Mouse (Mus musculus) macrophage (primary cell): ENCODE results near the gene Exoc6b. TPM values are rescaled to one million over a fixed set of nuclear protein-coding genes. Genes with fewer than 3 reads are reported as not detected.

Experiments used
- H3K27ac ChIP-seq: fragments of 350-480 bp; formaldehyde crosslinking; 2 replicates; pipeline ENCODE4 v1.9.0; 2021
- H3K36me3 ChIP-seq: fragments of 350-480 bp; formaldehyde crosslinking; 2 replicates; pipeline ENCODE4 v1.9.0; 2021; ENCODE audit errors: inconsistent target
- H3K4me3 ChIP-seq: fragments of 350-480 bp; formaldehyde crosslinking; 2 replicates; pipeline ENCODE4 v1.9.0; 2021; ENCODE audit errors: inconsistent target
- H3K79me2 ChIP-seq: fragments of 350-480 bp; formaldehyde crosslinking; 2 replicates; pipeline ENCODE4 v1.9.0; 2021; ENCODE audit errors: inconsistent target
- WGBS: methylation state at CpG from one replicate; pipeline ENCODE4 v1.1.7; 2026; ENCODE audit warnings: inconsistent platforms; ENCODE audit not compliant: missing documents; 5-methylcytosine and 5-hydroxymethylcytosine counted together
- polyA plus RNA-seq: library from polyadenylated mRNA; stranded (reverse); fragments of 250-400 nt; gene quantifications from 3 replicates; pipeline ENCODE4 v1.2.4, GENCODE M21; 2018; ENCODE audit warnings: inconsistent platforms

Exoc6b gene
- polyA plus RNA-seq, 1 experiment from 2014 or later = 16.1 TPM

DNA sequence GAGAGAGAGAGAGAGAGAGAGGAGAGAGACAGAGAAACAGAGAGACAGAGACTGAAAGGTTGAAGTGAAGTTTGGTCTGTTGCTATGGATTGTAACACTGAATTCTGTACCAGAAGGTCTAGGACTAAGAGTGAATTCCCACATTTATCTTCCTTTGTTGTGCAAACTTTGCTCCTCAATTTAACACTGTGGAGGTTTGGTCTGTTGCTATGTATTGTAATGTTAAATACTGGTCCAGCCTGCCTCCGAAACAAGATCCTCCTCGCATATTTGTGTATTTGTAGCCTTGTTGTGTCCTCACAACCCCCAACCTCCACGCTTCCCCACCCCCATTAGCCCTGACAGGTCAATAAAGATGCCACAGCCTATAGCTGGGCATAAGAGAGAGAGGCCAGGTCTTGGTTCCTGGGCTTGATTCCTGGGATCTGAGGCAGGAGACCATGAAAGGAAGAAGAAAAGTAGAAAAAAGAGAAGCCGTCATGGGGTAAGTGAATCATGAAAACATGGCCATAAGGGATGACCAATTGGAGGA lies 24.6 kb downstream of the Exoc6b start:
- WGBS = 91% methylated on average over 4 of the region's 4 CpGs
- Histone ChIP-seq H3K27ac (no peak overlapping the region), H3K4me3 (no peak overlapping the region), H3K36me3 (no peaks in the 10 kb centered on the region), H3K79me2 (peaks cover 18% of the 10 kb centered on the region; the same call in 1 of the 2 replicates)

DNA sequence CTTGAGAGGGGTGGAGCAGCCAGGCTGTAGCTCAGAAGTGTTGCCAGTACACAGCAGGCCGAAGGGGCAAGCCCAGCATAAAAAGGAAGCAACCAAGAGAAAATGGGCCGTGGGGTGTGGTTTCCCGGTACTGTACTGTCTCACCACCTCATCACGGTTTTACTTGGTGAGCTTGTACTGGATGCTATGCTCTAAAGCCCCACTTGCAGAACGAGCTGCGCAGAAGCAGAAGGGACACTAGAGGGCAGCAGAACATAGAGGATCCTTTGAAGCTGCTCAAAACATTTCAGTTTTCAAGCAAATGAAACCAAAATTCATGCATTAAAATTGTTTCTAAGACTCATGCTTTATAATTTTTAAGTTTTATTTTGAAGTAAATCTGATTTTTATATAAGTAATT lies 31.6 kb downstream of the Exoc6b start:
- Histone ChIP-seq H3K4me3 (no peak overlapping the region), H3K36me3 (no peaks in the 10 kb centered on the region), H3K27ac (no peak overlapping the region), H3K79me2 (peaks cover 26% of the 10 kb centered on the region; the same call in 1 of the 2 replicates)
- under 1% methylated on average over 6 of the region's 6 CpGs for WGBS

DNA sequence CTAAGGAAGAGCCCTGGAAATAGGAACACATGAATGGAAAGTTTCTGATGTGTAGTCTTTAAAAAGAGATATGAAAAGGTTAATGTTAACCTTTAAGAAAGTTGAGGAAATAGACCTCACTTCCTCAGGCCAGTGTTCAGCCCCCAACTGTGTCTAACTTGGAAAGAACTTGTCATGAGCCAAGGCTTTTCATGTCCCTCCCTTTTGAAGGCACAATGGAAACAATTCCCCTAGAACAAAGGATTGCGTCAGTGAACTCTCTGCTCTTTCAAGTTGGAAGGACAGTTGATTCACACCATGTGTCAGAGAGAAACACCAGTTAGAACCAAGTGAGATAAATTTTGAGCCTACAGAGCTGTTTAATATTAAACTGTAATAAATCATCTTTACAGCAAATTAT lies 39.6 kb downstream of the Exoc6b start:
- no peak overlapping the region for H3K4me3 ChIP-seq
- 86% methylated on average over 1 of the region's 1 CpGs for WGBS
- peak overlapping the region; percentile 68 for H3K27ac ChIP-seq
- H3K79me2 ChIP-seq = peaks cover 32% of the 10 kb centered on the region
- no peaks in the 10 kb centered on the region for H3K36me3 ChIP-seq

DNA sequence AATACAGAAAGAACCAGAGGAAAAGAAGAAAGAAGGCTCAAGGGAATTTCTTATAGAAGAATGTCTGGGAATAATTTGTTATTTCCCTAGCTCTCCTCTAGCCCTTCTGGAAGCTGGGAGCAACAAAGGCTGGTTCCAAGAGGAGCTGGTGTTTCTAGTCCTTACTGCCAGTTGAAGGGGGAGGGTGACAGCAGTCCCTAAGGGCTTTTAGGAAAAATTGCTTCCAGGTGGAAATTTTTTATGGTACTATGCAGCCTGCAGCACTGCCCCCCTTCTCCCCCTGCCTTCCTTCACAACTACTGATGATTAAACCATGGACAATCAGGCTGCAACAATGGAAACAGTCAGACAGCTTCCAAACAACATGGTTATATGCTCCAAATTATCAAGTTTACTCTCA lies 44.9 kb downstream of the Exoc6b start:
- Histone ChIP-seq H3K79me2 (peaks cover 32% of the 10 kb centered on the region), H3K4me3 (no peak overlapping the region), H3K27ac (no peak overlapping the region), H3K36me3 (no peaks in the 10 kb centered on the region)

DNA sequence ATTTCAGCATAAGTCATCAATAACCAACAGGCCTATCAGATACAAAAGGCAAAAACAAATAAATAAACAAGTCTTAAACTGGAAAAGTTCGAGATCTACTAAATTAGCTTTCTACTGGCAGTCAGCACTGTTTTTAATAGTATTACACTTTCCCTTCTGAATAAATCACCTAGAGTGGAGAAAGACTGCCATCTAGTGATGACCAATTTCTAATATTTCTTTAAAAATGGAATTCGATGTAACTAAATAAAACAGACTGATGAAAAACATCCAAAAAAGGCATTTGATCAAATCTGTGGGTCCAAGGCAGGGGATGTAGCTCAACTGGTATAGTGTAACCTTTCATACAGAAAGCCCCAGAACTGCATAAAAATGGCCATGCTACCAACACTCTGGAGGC lies 52.3 kb downstream of the Exoc6b start:
- WGBS = 15% methylated on average over 2 of the region's 2 CpGs
- H3K79me2 ChIP-seq = peaks cover 3% of the 10 kb centered on the region; the same call in 1 of the 2 replicates
- no peak overlapping the region for H3K27ac ChIP-seq
- H3K4me3 ChIP-seq = no peak overlapping the region
- H3K36me3 ChIP-seq = no peaks in the 10 kb centered on the region

DNA sequence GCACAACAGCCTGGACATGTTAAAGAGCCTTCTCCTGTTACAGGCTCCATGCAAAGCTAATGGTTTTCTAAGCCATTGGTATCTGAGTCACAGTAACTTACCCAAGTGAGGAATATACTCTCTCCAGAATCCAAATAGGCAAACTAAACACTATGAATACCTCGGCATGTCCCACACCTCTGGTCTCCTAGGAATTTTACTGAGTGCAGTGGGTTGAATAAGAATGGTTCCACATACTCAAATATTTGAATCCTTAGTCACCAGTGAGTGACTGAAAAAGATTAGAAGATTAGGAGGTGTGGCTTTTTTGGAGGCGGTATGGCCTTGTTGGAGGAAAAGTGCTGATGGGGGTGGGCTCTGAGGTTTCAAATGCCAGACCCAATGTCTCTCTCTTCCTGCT lies 55.4 kb downstream of the Exoc6b start:
- H3K36me3 ChIP-seq = no peaks in the 10 kb centered on the region
- H3K79me2 ChIP-seq = no peaks in the 10 kb centered on the region
- no peak overlapping the region for H3K27ac ChIP-seq
- H3K4me3 ChIP-seq = no peak overlapping the region
- 100% methylated on average over 2 of the region's 2 CpGs for WGBS

DNA sequence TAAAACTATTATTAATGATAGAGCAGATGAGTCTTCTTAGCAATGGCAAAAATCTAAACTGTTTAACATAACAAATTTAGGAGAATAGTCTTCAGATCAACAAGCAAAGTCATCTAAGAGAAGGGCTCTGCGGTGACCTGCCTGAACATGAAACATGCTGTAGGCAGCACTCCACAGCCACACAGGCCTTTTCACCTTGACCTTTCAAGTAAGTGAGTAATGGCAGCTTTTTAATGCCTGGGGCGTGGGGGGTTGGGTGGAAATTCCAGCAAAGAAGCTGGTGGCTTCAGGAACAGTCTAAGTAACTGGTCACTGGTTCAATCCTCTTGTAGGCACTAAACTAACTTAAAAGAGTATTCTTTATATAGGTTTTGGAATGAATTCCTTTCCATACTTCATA lies 58.9 kb downstream of the Exoc6b start:
- WGBS = 96% methylated on average over 2 of the region's 2 CpGs

DNA sequence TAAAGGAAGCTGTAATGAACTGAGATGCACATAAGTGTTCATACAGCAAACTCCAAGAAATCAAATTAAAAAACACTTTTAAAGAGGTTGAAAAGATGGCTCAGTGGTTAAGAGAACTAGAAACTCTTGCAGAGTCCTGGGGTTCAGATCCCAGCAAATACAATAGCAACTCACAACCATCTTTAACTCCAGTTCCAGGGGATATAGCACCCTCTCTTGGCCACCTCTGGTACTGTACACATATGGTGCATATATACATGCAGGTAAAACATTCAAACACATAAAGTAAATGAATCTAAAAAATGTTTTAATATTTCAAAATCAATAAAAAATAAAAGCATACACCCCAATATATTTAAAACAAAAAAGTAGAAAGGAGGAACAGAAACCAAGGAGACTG lies 73.9 kb downstream of the Exoc6b start:
- no peak overlapping the region for H3K4me3 ChIP-seq
- no peaks in the 10 kb centered on the region for H3K79me2 ChIP-seq
- H3K27ac ChIP-seq = no peak overlapping the region
- no peaks in the 10 kb centered on the region for H3K36me3 ChIP-seq

More for the DNA sequence above, 58.9 kb downstream of the Exoc6b start:
- no peak overlapping the region for H3K4me3 ChIP-seq
- H3K79me2 ChIP-seq = no peaks in the 10 kb centered on the region
- H3K36me3 ChIP-seq = no peaks in the 10 kb centered on the region
- H3K27ac ChIP-seq = no peak overlapping the region

DNA sequence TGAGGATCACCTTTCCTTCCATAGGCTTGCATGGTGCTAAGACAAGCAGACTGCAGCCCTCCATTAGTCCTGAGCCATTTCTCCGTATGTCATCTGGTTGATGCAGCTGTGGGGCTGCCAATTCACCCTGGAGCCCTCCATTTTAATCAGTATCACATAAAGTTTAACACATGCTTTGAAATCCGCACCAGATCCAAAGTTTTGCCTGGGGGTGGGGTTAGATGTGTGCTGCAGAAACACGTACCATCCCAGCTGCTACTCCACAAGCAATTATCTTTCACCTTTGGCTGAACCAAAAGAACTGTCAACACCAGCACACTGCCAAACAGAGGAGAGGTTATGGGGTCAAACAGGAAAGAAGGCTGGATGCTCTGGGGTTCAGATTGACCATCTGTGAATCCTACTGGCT lies 92.7 kb downstream of the Exoc6b start:
- Histone ChIP-seq H3K27ac (no peak overlapping the region), H3K4me3 (no peak overlapping the region), H3K36me3 (no peaks in the 10 kb centered on the region), H3K79me2 (no peaks in the 10 kb centered on the region)
- WGBS = 93% methylated on average over 3 of the region's 3 CpGs

DNA sequence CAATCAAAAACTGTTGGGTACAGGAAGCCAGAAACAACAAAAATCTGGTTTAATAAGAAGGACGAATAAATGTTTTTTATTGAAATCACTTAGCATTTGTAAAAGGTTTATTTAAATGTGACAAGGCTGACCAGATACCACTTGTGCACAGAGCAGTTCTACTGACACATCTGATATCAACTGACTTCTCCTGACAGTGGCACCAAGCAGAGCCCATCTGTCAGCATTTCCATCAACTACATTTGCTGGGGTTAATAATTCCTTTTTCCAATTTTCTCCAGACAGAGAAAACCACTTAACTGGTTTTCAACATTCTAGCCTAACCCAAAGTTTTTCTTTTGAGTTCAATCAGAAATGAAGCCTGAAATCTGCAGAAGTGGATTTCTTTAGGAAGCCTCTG lies 100.8 kb downstream of the Exoc6b start:
- Histone ChIP-seq H3K79me2 (no peaks in the 10 kb centered on the region), H3K27ac (no peak overlapping the region), H3K36me3 (no peaks in the 10 kb centered on the region), H3K4me3 (no peak overlapping the region)
- WGBS = 100% methylated on average over 1 of the region's 1 CpGs

DNA sequence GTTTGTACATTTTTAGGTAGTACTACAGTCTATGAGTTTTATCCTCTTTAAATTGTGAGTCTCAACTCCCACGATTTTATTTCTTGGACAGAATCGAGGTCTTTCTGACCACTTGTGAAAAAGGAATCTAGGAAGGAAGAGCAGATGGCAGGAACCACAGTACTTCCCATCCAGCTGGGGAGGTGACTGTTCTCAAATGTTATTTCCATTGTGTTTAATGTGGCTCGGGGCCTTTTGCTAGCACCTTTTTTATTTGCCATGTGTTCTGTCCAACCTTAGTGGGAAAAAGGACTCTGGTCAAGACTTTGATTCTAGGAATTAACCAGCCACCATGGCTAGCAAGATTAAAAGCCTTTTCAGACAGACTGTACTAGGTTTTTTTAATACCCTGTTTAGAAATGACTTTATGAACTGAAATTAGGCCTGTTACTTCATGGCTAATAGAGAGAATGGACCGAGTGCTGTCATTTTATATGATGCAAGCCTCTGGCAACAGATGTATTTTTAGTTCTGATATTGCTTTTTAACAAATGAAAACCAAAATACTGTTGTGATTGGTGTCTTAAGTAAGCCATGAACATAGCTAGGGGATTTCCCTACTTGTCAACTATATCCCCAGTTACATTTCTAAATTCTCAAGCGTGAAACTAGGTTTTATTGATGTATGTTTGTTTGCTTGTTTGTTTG lies 104.4 kb downstream of the Exoc6b start:
- no peak overlapping the region for H3K4me3 ChIP-seq
- H3K36me3 ChIP-seq = no peaks in the 10 kb centered on the region
- no peaks in the 10 kb centered on the region for H3K79me2 ChIP-seq
- 56% methylated on average over 5 of the region's 5 CpGs for WGBS
- H3K27ac ChIP-seq = no peak overlapping the region

DNA sequence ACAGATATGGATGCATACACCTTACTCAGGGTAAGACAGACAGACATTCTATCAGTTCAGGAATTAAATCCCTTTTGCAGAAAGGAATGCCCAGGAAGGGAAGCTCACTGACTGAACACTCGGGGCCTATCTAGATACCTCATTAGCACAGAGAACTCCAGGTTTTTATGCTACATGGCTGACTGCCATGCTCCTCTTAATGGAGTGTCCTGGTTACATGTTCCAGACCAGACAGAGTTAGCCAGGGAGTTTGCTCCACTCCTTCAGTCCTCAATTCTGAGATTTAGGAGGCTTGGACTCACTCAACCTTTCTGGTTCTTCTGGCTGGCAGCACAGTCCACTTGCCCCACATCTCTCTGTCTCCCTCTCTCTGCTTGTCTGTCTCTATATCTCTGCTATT lies 106.3 kb downstream of the Exoc6b start:
- Histone ChIP-seq H3K4me3 (no peak overlapping the region), H3K27ac (no peak overlapping the region), H3K36me3 (no peaks in the 10 kb centered on the region), H3K79me2 (no peaks in the 10 kb centered on the region)
- 90% methylated on average over 1 of the region's 1 CpGs for WGBS

DNA sequence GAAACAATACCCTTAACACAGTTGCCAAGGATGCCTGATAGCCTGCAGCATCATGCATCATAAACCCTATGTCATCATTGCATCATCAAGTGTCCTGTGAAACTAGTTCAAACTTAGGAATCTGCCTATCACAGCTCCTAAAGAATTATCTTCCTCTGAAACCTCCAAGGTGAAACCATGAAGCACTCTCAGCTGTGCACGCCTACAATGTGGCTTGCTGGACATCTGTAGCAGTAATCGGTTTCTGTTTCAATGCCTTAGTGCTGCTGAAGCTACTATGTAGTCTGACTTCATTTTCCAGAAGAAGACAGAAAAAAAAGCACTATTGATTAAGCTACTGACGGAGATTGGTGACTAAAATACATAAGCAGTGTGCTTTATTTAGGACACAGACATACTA lies 107.5 kb downstream of the Exoc6b start:
- Histone ChIP-seq H3K79me2 (no peaks in the 10 kb centered on the region), H3K4me3 (no peak overlapping the region), H3K27ac (no peak overlapping the region), H3K36me3 (no peaks in the 10 kb centered on the region)
- 100% methylated on average over 3 of the region's 3 CpGs for WGBS

DNA sequence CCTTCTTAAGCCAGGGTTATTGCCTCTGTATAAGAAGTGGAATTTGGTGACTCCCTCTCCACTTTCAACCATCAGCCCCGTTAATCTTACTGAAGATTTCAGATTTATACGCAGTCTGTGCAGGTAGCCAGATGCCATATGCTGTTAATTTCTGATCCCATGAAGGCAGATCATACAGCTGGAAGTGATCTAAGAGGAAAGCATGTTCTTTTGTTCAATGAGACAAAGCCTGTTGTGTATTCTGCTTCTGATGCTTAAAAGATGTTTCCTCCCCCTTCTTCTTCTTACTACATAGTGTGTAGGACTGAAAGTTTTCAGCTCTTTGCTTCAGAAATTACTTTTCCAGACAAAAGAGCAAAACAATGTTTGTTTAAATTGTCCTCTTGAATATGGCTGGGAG lies 109.8 kb downstream of the Exoc6b start:
- 100% methylated on average over 2 of the region's 2 CpGs for WGBS
- no peak overlapping the region for H3K27ac ChIP-seq

DNA sequence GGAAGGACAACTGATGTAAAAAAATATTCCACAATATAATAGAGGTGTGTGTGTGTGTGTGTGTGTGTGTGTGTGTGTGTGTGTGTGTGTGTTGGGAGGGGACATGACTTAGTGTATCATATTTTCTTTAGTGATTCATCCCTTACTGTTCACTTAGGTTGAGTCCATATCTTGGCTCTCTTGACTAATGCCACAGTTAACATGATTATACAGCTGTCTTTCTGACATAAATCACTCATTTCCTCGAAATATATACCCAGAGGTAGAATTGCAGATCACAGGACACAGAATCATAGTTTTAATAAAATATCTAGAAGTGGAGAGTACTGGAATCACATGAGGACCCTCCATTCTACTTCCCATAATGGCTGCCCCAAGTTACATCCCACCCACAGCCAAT lies 117.7 kb downstream of the Exoc6b start:
- Histone ChIP-seq H3K79me2 (no peaks in the 10 kb centered on the region), H3K4me3 (no peak overlapping the region), H3K36me3 (no peaks in the 10 kb centered on the region), H3K27ac (no peak overlapping the region)
- 90% methylated on average over 1 of the region's 1 CpGs for WGBS

More for the DNA sequence above, 109.8 kb downstream of the Exoc6b start:
- Histone ChIP-seq H3K4me3 (no peak overlapping the region), H3K36me3 (no peaks in the 10 kb centered on the region), H3K79me2 (no peaks in the 10 kb centered on the region)

DNA sequence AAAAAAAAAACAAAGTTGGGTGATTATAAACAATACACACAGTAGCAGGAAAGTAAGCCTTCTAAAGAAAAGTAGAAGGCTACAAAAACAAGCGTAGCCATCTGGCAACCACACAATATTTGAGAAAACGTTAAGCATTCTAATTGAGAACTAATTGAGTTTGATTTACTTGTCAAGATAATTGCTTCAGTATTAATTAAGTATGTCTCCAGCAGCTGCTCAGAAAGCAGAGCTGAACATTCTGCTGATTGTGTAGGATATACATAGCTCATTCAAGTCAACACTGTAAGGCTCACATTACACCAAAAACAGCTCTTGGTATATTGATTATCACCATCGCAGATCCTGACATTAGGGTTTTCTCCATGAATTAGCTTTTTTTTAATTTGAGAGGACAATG lies 122.7 kb downstream of the Exoc6b start:
- H3K27ac ChIP-seq = no peak overlapping the region
- 84% methylated on average over 3 of the region's 3 CpGs for WGBS
- H3K36me3 ChIP-seq = no peaks in the 10 kb centered on the region
- H3K79me2 ChIP-seq = no peaks in the 10 kb centered on the region
- no peak overlapping the region for H3K4me3 ChIP-seq
